Mouse (Mus musculus) 3T3-L1 (cell line): ENCODE measurements at regions not wholly inside any gene's neighbourhood (a gene's known extent, or its start where the extent isn't known, plus 50 kb on each side); places are given as distances from the start of the nearest gene placed in this dataset.

Experiments used
- DNase-seq: peaks from one replicate; pipeline ENCODE4 v3.0.0-alpha.2; 2015; ENCODE audit warnings: low read depth, low spot score

DNA sequence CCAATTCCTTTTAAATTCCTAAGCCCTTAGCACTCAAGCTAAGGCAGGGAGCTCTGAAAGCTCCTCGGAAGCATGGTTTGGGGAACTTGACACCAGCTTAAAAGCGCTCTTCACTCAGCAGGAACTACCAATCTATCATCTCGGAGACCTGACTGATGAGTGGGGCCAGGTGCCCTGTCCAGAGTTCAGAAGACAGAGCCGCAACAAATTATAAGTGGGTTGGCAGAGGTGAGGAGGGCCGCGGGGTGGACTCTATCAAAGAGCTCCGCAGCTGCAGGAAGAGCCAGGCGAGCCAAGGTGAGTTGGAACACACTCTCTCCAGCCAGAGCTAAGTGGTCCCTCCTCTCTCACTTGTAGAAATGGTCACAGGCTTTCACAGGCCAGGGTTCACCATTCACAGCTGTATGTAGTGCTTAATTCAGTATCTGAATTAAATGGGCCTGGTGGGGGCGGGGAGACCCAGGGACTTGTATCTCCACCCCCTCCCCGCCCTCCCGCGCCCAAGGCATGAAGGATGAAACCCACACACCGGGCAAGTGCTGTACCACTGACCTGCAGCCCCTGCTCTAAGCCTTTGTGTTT lies 180.8 kb downstream of the Stim2 start:
- no peak for DNase-seq

DNA sequence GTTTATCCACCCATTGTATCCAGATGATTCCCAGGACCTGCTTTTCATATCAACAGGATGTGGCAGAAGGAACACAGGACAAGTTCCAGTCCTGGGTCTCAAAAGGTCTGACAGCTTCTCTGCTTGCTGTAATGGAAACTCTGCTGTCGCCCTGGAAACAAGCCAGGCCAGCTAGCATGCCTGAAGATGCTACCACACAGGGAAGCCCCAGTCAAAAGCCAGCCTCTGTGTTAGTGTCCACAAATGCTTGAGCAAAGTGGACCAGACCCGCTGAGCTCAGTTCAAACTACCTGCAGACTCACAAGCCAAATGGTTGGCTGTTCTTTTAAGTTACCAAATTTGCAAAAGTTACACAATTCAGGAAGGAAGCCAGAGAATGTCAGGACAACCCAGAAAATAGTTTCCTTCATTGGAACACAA lies 181.9 kb downstream of the Stim2 start:
- no peak for DNase-seq

DNA sequence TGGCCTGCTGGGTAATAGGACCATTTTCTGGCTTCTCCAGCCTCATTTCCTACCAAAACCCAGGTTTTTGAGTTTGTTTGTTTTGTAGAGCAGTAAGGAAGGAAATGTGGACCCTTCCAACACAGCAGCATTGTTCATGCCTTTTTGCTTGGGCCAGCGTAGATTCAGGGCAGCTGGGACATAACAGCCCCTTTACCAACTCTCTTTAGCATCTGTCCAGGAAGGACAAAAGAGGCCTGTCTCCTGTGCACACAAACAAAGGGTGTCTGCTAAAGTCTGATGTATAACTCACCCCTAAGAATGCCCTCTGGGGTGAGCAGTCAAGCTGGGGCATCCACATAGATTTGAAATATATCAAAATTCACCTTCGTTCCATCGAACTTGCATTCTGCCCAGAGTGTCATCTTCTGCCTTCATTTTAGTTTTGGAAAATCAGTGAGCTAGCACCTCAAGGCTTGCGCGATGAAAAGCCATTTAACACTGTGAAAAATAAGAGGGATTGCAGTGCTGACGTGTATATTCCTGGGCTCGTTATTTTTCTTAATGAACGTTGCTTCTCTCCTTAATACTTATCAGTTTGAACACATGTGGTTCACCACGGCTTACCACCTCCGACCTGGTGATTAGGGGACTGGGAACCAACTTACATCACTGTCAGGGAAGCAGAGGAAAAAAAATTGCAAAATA lies 182.5 kb downstream of the Stim2 start:
- DNase-seq, result no peak

DNA sequence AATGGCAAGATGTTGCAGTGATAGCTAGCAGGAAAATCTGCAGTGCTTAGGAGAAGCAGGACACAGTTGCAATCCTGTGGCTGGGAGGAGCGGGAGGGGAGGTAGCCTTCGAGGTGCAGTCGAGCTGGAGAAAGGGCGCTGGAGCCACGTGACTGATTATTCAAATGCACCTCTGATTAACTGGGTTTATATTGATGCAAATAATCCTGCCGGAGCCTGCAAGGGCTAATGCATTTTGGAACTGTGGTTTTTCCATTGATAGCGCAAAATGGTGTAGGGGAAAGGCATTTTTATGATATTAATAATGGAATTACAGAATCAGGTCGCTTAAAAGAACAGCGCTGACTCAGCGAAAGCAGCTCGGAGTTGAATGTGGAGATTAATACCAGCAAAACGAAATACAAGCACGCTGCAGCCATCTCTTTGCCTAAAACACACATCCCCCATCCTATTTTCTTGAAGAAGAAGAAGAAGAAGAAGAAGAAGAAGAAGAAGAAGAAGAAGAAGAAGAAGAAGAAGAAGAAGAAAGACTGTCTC lies 183.1 kb downstream of the Stim2 start:
- DNase-seq, result no peak

DNA sequence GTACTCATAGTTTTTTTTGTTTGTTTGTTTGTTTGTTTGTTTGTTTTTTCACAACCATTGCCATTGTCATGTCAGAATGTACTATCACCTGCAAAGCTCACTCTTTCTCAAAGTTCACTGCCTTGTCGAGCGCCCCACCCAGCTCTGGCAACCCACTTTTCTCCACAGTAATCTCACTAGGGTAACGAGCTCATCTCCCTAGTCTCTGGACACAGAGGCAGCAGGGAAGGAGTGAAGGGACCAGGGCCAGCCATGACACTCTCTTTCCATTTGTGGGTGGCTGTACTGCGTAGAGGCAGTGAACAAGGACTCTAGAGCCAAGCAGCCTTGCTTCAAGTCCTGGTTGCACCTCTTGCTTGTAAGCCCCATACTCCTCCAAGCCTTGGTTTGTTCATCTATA lies 184.5 kb downstream of the Stim2 start:
- DNase-seq, result no peak

DNA sequence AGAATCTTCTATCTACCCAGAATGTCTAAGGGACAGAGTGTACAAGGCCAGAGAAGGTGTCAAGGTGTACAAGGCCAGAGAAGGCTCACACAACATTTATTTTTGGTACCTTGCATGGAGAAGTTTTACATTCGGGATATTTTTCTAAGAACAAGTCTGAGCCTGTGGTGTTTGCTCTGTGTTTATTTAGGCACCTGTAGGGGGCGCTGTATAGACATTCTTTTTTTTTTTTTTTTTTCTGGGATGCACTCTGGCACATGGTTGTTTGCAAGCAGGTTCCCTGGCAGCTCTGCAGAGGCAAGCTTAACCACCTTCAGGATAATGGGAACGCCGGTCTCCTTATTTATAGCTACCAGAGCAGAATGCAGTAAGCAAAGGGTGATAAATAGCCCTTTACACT lies 187.4 kb downstream of the Stim2 start:
- DNase-seq, result no peak

DNA sequence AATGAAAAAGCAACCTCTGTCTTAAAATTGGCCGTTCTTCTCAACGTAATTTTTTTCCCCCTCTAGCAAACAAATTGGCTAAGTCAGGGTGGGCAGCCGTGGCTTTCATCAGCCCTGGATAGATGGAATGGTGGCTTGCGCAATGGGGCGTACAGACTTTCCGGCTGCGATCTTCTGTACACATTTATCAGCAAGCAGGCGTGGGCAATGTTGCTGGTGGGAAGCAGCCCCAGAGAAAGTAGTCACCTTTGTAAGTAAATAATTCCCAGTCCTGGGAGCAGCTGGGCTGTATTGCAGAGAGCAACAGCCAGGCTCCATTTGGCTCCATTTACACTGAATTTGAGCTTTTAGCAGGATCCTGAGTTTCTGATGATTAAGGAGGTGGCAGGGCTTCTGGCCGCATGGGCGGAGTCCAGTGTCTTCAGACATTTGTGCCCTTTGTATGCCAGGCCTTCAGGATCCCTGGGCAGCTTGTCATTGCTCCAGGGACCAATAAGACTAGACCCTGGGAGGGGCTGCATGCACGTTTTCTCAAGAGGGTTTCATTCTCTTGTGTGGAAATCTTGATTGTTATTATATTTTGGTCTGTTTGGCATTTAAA lies 187.9 kb downstream of the Stim2 start:
- no peak for DNase-seq

DNA sequence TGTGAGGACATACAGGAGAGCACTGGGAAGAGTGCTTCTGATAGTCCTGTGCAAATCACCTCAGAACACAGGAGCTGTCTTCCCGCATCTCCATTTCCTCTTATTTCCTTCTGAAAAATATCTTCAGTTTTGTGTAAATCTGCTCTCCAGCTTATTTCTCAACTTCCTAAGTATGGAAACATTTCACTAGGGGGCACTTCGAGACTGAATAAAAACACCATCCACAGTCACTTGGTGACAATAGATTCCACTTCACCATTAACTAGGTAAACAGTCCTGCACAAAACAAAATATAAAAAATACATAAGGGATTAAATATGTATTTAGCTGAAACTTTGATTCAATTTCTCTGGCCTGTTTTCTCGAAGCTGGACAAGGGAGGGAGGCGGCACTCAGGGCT lies 193.4 kb downstream of the Stim2 start:
- peak; percentile 34 for DNase-seq

DNA sequence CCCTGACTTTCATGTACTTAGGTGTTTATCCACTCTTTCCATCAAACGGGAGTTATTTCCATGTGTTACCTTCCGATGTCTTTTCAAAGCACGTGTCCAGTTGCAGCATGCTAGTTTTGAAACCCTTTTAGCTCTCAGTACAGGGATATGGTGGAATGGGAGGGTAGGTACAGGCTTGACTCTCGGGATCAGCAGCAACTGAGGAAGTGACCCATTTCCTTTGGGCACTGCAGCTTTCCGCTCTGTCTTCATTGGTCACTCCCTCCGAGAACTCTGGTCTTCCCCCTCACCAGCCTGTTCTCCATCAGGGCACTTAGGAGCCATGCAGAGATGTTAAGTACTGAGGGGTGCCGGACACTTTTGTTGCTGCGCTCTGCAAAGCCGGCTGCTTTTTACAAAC lies 196.5 kb downstream of the Stim2 start:
- no peak for DNase-seq

DNA sequence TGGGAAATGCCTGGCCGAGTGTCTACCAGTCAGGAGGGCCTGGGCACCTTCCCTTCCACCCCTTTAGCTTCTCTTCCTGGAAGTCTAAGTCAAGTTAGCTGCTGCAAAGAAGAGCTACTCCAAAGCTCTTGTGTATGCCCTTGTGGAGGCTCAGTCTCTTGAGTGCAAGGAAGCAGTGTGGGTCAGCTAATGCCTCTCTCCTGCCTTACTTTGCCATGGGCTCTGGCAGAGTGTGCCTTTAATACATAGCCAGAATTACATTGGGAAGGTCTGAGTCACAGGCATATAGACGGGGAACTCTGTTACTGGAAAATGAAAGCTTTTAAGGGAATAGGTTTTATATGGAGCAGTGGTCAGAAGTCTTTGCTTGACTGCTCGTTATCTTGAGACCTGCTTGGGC lies 201.7 kb downstream of the Stim2 start:
- DNase-seq, result no peak

DNA sequence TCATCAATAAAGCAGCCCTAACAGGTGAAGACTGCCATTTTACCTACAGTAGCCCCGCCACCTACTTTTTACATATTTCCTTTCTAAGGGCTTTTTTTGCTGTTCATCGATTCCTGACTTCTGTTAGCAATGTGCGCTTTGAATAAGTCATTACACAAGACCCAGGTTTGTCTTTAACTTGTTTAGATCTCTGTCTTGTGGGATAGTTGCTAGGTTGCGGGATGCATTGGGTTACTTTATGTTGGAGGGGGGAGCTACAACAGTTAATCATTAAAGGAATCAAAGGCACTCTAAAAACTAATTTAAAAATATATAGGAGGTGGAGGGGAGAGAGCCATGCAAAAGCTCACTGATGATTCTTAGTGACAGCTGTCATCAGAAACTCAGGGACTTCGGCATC lies 202.3 kb downstream of the Stim2 start:
- no peak for DNase-seq

DNA sequence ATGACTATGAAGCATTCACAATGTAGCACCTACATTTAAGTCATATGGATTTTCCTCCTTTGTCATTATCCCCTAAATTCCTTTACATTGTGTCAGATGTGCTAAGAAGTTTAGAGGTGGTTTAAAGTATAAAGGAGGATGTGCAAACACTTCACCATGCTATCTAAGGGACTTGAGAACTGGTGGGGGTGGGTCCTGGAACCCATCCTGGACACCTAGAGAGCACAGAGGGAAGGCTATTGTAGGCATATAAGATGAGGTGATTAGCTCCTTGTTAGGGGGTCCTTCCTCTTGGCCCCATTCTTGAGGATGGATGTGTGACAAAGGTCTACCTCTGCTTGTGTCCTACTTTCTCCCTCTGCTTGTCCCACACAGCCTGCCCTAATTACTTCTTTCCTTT lies 213.2 kb downstream of the Stim2 start:
- DNase-seq, result no peak

DNA sequence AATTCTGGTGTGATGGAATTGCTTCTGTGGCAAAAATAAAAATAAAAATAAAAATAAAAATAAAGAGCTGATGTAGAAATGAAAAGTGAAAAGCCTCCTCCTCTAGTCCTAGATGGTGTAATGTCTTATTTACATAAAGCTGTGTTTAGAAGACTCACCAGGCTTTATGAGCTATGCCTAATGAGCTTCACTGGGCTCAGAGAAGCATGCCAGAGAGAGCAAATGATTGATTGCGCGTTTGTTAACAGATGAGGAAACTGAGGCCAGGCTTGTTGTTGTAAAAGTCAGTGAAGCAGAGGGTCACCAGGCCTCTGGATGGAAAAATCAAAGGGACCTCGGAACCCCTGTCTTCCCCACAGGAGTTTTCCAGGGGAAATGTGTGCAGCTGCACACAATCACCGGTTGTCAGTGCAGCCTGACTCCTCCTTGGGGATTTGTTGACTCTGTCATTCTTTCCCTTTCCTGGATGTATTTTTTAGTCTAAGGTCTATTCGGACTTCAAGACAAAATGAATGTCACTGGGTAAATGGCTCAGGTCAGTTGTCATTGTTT lies 213.8 kb downstream of the Stim2 start:
- DNase-seq, result no peak

DNA sequence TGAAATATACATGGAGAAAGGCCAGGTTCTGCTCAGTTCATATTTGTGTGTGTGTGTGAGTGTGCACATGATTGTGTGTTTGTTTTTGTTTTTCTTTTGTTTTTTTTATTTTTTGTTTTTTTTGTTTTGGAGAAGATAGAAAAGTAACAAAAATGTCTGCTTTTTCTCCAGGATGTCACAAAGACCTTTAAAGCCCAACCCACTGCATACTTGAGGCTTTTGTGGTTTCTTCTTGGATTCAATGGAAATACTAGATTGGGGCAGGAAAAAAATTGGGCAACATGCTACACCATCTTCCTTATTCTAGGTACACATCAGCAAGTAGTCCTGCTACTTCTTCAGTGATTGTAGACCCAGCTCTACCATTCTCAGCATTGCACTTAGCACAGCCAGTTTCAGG lies 226.7 kb downstream of the Stim2 start:
- peak; percentile 79 for DNase-seq

DNA sequence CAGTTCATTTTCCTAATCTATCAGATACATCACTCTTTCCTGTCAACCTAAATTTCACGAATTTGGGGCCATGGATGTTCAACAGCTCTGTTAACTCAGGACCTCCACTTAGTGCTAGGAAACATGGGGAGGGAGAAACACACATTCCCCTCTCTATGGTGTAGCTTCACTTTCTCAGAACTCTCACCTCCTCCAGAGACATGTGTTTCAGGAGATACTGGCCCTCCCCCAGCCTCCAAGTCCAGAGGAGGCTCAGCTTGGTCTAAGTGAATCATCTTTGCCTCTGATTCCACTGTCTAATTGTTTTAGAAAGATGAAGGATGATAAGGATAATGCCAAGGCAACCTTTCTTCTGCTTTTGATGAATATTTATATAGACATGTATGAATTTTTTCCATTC lies 236.3 kb downstream of the Stim2 start:
- no peak for DNase-seq

DNA sequence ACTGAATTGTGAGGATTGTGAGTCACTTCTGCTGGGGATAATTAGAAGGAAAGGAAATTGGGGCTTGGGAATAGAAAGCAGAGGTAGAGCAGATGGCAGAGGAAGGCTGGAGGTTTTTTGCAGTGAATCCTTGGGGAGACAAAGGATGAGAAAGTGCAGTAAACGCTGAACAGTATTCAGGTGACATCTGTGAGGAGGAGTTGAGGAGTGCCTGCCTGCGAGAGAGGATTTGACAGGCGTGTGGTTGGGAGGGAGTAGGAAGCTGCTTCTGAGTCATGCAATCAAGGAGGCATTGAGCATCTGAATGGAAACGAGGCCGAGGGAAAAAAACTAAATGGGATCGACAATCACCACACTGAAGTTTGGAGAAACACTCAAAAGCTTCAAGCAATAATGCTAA lies 236.9 kb downstream of the Stim2 start:
- DNase-seq, result no peak

DNA sequence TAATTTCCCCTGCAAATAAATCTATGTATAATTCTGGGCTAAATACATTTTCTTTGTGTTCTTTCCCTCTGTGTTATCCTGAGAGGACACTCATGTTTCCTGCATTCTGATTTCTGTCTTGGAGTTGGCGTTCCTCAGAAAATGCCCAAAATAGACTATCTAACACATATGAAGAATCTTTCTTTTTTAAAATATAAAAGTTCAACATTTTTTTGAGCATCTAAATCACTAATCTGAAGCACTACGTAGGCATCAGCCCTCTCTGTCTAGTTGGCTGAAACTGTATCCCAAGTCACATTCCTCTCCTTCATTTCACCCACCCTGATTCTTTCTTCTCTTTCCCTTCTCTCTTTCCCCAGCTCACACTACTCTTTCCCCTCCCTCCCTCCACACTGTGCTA lies 238.9 kb downstream of the Stim2 start:
- DNase-seq, result no peak

DNA sequence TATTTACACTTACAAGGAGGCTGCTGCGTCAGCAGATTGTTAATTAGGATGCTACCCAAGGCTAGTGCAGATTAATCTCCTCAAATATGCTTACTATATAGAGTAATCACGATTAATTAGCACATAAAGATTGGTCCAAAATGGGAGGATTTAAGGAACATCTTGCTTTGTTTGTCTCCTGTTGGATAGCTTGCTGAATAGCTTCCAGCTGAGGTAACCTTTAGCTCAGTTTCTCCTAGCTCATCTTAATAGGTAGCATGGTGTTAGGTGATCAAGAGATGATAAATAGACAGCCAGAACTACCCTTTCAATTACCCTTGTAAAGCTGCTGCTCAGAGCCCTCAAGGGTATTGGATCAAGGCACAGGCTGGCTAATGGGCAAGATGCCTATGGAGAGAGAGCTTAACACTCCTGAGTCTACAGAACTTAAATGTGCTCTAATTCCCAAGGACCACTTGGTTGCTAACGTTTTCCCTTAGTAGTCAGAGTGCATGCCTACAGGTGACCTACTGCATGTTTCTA lies 240.4 kb downstream of the Stim2 start:
- DNase-seq, result no peak

DNA sequence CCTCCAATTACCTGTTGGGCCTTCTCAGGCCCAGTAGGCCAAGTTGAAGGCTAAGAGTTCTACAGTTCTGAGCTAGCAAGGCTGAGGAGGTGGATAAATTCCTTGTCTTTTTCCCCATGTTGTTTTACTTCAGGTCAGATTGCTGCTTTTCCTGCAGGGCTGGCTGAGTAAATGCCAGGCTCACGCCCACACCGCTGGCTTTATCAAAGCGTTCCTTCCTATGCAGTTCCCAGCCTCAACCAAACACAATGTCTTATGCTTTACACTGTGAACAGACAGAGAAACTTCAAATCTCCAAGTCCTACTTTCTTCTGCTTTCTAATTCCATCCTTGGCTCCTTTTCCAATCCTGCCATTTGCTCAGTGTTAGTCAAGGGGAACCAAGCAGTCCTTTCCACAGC lies 241.3 kb downstream of the Stim2 start:
- no peak for DNase-seq

DNA sequence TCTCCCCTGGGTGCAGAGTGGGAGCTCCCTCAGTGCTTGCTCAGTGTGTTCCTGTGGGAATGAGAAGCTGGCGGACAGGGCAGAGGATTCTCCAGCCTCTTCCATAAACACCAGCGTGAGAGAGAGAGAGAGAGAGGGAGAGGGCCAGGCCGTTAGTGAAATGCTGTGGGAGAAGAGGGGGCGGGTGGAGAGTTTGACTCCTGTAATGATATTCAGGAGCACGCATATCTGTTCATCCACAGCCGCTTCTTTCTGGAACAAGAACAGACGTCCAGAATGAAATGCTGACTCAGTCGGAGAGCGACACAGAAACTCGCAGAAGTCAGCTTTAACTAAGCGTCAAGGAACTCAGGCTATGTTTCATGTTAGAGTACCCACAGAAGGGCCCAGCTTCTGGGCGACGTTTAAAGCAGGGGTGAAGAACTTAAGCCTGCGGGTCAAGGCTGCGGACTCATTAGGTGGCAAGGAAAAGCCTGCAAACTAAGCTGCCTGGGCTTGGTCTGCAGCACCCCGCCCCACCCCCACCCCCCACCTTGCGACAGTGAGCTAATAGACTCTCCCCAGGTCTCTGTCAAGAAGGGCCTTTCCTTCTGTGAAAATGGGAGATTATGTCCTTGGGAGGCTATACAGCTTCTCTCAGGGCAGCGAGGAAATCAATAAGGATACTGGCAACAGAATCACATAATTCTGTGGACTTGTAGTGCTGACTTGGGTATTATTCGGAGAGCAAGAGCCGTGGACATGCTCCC lies 243.0 kb downstream of the Stim2 start:
- no peak for DNase-seq

DNA sequence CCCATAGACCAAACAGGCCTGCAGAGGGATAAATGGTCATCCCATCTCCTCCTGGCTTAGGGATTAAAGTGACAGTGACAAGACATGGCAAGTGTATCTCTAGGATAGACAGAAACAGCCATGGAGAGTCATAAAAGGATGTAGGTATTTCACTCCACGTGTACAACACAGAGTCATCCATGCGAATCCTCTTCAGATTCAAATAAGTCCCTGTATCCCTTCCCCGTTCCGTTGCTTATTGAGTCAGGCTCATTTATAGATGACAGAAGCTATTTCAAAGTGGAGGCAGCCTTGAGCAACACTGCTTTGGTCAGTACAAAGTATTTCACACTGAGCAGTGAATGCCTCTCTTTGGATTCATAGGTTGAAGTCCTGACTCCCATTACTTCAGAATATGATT lies 243.8 kb downstream of the Stim2 start:
- DNase-seq, result no peak

DNA sequence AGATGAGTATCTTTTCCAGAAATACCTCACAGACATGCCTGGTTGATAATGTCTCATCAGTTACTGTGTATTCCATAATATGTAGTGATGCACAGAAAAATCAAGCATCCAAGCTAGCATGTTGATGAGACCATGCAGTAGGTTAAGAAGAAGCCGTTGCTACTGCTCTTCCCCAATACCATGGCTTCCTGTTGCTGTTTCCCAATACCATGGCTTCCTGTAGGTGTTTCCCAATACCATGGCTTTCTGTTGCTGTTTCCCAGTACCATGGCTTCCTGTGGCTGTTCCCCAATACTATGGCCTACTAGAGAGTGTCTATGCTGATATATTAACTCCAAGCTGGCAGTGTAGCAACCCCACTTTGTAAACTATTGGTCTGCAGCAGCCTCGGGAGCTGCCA lies 253.7 kb downstream of the Stim2 start:
- no peak for DNase-seq
